Mouse (Mus musculus): ENCODE measurements around the gene Pde2a. TPM values are rescaled to one million over a fixed set of nuclear protein-coding genes. Genes with fewer than 3 reads are reported as not detected.

The Pde2a gene
- polyA plus RNA-seq, 1 experiment = 49.3 TPM

DNA sequence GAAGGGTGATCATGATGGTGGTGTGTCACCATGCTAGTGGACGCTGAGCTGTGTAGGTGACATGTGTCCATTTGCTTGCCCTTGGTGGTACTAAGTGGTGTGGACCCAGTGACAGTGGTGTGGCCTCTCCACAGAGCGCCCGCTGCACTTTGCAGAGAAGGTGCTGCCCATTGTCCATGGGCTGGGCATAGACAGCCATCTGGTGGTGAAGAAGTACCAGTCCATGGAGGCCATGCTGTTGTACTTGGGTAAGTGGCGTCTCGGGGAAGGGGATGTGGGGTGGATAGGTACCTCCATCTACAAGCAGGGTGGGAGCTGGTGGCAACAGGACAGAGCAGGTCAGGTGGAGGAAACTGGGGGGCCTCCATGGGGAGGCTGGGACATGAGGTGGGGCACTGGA is 17.7 kb upstream of the Pde2a start:
- TF ChIP-seq REST (IDR thresholded peaks at IDR 0.05; ENCODE audit: insufficient read depth, insufficient read length) = no peak
- TF ChIP-seq USF1 (IDR thresholded peaks at IDR 0.05; ENCODE audit: low read depth) = no peak
- TF ChIP-seq MYOG (IDR thresholded peaks at IDR 0.05; ENCODE audit: control insufficient read depth in 1 of 3, insufficient read depth in 1 of 3, insufficient read length in 2 of 3, low read depth in 2 of 3) = no peak
- TF ChIP-seq TCF12 (IDR thresholded peaks at IDR 0.05; ENCODE audit: insufficient read depth, poor library complexity, severe bottlenecking) = no peak
- TF ChIP-seq POLR2A (IDR thresholded peaks at IDR 0.05; ENCODE audit: insufficient read length, low read depth) = no peak
- TF ChIP-seq MAX (IDR thresholded peaks at IDR 0.05; ENCODE audit: low read depth) = no peak
- TF ChIP-seq POLR2AphosphoS2 (IDR thresholded peaks at IDR 0.05; ENCODE audit: insufficient read length, low read depth) = no peak
- Histone ChIP-seq H3K27me3 (ENCODE audit: control insufficient read depth, insufficient read depth, insufficient read length) (no peaks in the 10 kb centered on the region), H3K4me2 (ENCODE audit: low read depth) (no peak overlapping the region), H3K4me3 (no peak overlapping the region), H3K79me2 (ENCODE audit: control insufficient read depth, insufficient read depth) (no peaks in the 10 kb centered on the region), H3ac (ENCODE audit: control insufficient read depth, insufficient read length) (no peak overlapping the region), H3K36me3 (ENCODE audit: control insufficient read depth, insufficient read depth) (no peaks in the 10 kb centered on the region)

- H3K79me2 ChIP-seq (ENCODE audit: control insufficient read depth, insufficient read depth) = no peaks in the 10 kb centered on the region
- TF ChIP-seq MYOD1 (IDR thresholded peaks at IDR 0.05; ENCODE audit: control insufficient read depth in 1 of 3, insufficient read length in 2 of 3, low read depth in 2 of 3) (no peak), SRF (IDR thresholded peaks at IDR 0.05; ENCODE audit: control insufficient read depth, insufficient read length, low read depth) (no peak), USF1 (IDR thresholded peaks at IDR 0.05; ENCODE audit: low read depth) (no peak), E2F4 (IDR thresholded peaks at IDR 0.05; ENCODE audit: insufficient read depth) (no peak), TCF12 (IDR thresholded peaks at IDR 0.05; ENCODE audit: insufficient read depth, poor library complexity, severe bottlenecking) (no peak), MYOG (IDR thresholded peaks at IDR 0.05; ENCODE audit: control insufficient read depth in 1 of 3, insufficient read depth in 1 of 3, insufficient read length in 2 of 3, low read depth in 2 of 3) (no peak), MAX (IDR thresholded peaks at IDR 0.05; ENCODE audit: low read depth) (no peak), CEBPB (IDR thresholded peaks at IDR 0.05; ENCODE audit: insufficient read depth, poor library complexity, severe bottlenecking) (no peak), POLR2A (IDR thresholded peaks at IDR 0.05; ENCODE audit: insufficient read length, low read depth) (no peak), POLR2AphosphoS2 (IDR thresholded peaks at IDR 0.05; ENCODE audit: insufficient read length, low read depth) (no peak), TCF3 (IDR thresholded peaks at IDR 0.05; ENCODE audit: insufficient read length, low read depth) (no peak)
- H3K36me3 ChIP-seq (ENCODE audit: control insufficient read depth, insufficient read depth) = no peaks in the 10 kb centered on the region
- H3ac ChIP-seq (ENCODE audit: control insufficient read depth, insufficient read length) = no peak within 1 kb of the TSS
- H3K4me2 ChIP-seq (ENCODE audit: low read depth) = no peak within 1 kb of the TSS
- no peak within 1 kb of the TSS for H3K4me3 ChIP-seq
- H3K27me3 ChIP-seq (ENCODE audit: control insufficient read depth, insufficient read depth, insufficient read length) = no peaks in the 10 kb centered on the region
Measured at GRCm38 (mm10) chr7:101410267-101410936, 11.1 kb upstream of the Pde2a start, which contains the start of gene Gm45837. Gene Gm45837 (plus strand): TSS chr7:101410886.

GRCm38 (mm10) chr7:101412796-101413195 is 8.7 kb upstream of the Pde2a start:
- Histone ChIP-seq H3ac (ENCODE audit: control insufficient read depth, insufficient read length) (no peak overlapping the region), H3K27me3 (ENCODE audit: control insufficient read depth, insufficient read depth, insufficient read length) (no peaks in the 10 kb centered on the region), H3K36me3 (ENCODE audit: control insufficient read depth, insufficient read depth) (no peaks in the 10 kb centered on the region), H3K79me2 (ENCODE audit: control insufficient read depth, insufficient read depth) (no peaks in the 10 kb centered on the region), H3K4me3 (no peak overlapping the region), H3K4me2 (ENCODE audit: low read depth) (no peak overlapping the region)
- no peak for TF ChIP-seq POLR2A (IDR thresholded peaks at IDR 0.05; ENCODE audit: insufficient read length, low read depth)
- no peak for TF ChIP-seq USF1 (IDR thresholded peaks at IDR 0.05; ENCODE audit: low read depth)
- no peak for TF ChIP-seq MYOG (IDR thresholded peaks at IDR 0.05; ENCODE audit: control insufficient read depth in 1 of 3, insufficient read depth in 1 of 3, insufficient read length in 2 of 3, low read depth in 2 of 3)
- TF ChIP-seq SRF (IDR thresholded peaks at IDR 0.05; ENCODE audit: control insufficient read depth, insufficient read length, low read depth) = no peak
- no peak for TF ChIP-seq MYOD1 (IDR thresholded peaks at IDR 0.05; ENCODE audit: control insufficient read depth in 1 of 3, insufficient read length in 2 of 3, low read depth in 2 of 3)
- TF ChIP-seq TCF3 (IDR thresholded peaks at IDR 0.05; ENCODE audit: insufficient read length, low read depth) = no peak
- TF ChIP-seq CEBPB (IDR thresholded peaks at IDR 0.05; ENCODE audit: insufficient read depth, poor library complexity, severe bottlenecking) = no peak
- TF ChIP-seq POLR2AphosphoS2 (IDR thresholded peaks at IDR 0.05; ENCODE audit: insufficient read length, low read depth) = no peak
- TF ChIP-seq E2F4 (IDR thresholded peaks at IDR 0.05; ENCODE audit: insufficient read depth) = no peak
- no peak for TF ChIP-seq MAX (IDR thresholded peaks at IDR 0.05; ENCODE audit: low read depth)
- no peak for TF ChIP-seq TCF12 (IDR thresholded peaks at IDR 0.05; ENCODE audit: insufficient read depth, poor library complexity, severe bottlenecking)
- no peak for TF ChIP-seq REST (IDR thresholded peaks at IDR 0.05; ENCODE audit: insufficient read depth, insufficient read length)

DNA sequence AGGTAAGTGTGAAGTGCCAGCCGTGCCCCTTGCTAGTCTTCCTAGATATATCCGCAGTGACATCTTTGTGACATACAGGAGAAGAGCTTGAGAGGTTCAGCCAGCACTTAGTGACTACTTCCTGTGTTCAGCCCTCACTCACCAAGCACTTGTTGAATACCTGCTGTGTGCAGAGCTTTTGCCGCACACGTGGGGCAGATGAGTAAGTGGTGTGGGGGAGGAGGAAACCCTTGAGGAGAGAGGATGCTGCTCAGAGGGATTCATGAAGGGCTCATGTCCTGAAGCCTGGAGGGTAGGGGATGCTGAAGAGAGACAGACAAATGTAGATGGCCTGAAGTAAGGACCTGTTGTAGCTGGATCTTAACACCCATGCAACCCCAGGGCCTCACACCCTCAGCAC is 7.3 kb upstream of the Pde2a start:
- Histone ChIP-seq H3K36me3 (ENCODE audit: control insufficient read depth, insufficient read depth) (no peaks in the 10 kb centered on the region), H3K4me3 (no peak overlapping the region)
- TF ChIP-seq MYOD1 (IDR thresholded peaks at IDR 0.05; ENCODE audit: control insufficient read depth in 1 of 3, insufficient read length in 2 of 3, low read depth in 2 of 3) (no peak), CEBPB (IDR thresholded peaks at IDR 0.05; ENCODE audit: insufficient read depth, poor library complexity, severe bottlenecking) (no peak), MYOG (IDR thresholded peaks at IDR 0.05; ENCODE audit: control insufficient read depth in 1 of 3, insufficient read depth in 1 of 3, insufficient read length in 2 of 3, low read depth in 2 of 3) (no peak), TCF12 (IDR thresholded peaks at IDR 0.05; ENCODE audit: insufficient read depth, poor library complexity, severe bottlenecking) (no peak), USF1 (IDR thresholded peaks at IDR 0.05; ENCODE audit: low read depth) (no peak), TCF3 (IDR thresholded peaks at IDR 0.05; ENCODE audit: insufficient read length, low read depth) (no peak), POLR2A (IDR thresholded peaks at IDR 0.05; ENCODE audit: insufficient read length, low read depth) (no peak), MAX (IDR thresholded peaks at IDR 0.05; ENCODE audit: low read depth) (no peak), REST (IDR thresholded peaks at IDR 0.05; ENCODE audit: insufficient read depth, insufficient read length) (no peak), E2F4 (IDR thresholded peaks at IDR 0.05; ENCODE audit: insufficient read depth) (no peak)

More for the DNA sequence above, 7.3 kb upstream of the Pde2a start:
- Histone ChIP-seq H3K27me3 (ENCODE audit: control insufficient read depth, insufficient read depth, insufficient read length) (no peaks in the 10 kb centered on the region), H3K79me2 (ENCODE audit: control insufficient read depth, insufficient read depth) (no peaks in the 10 kb centered on the region), H3ac (ENCODE audit: control insufficient read depth, insufficient read length) (no peak overlapping the region), H3K4me2 (ENCODE audit: low read depth) (no peak overlapping the region)

All from myocyte (in vitro differentiated cells).